Mouse (Mus musculus) myocyte (in vitro differentiated cells): ENCODE results near the gene Ccer1. TPM values are rescaled to one million over a fixed set of nuclear protein-coding genes. Genes with fewer than 3 reads are reported as not detected.

Source experiments
- H3K27me3 ChIP-seq: one replicate; pipeline ENCODE4 v1.6.1; 2011; ENCODE audit not compliant: control insufficient read depth, insufficient read depth, insufficient read length
- H3K36me3 ChIP-seq: one replicate; pipeline ENCODE4 v1.6.1; 2011; ENCODE audit not compliant: control insufficient read depth, insufficient read depth
- H3K4me2 ChIP-seq: one replicate; pipeline ENCODE4 v1.6.1; 2011; ENCODE audit warnings: low read depth, control low read depth
- H3K4me3 ChIP-seq: one replicate; pipeline ENCODE4 v1.5.1; 2011; ENCODE audit warnings: mild to moderate bottlenecking, control low read depth, moderate library complexity
- H3K79me2 ChIP-seq: one replicate; pipeline ENCODE4 v1.6.1; 2011; ENCODE audit not compliant: control insufficient read depth, insufficient read depth
- H3ac ChIP-seq: one replicate; pipeline ENCODE4 v1.6.1; 2011; ENCODE audit not compliant: control insufficient read depth, insufficient read length
- CEBPB ChIP-seq: IDR thresholded peaks from 2 replicates; pipeline ENCODE4 v1.6.1; 2011; ENCODE audit warnings: mild to moderate bottlenecking, moderate library complexity; ENCODE audit not compliant: poor library complexity, insufficient read depth, severe bottlenecking
- E2F4 ChIP-seq: IDR thresholded peaks from one replicate; pipeline ENCODE4 v1.6.1; 2011; ENCODE audit warnings: mild to moderate bottlenecking, control low read depth, moderate library complexity; ENCODE audit not compliant: insufficient read depth
- MAX ChIP-seq: IDR thresholded peaks from one replicate; pipeline ENCODE4 v1.6.1; 2011; ENCODE audit warnings: low read depth, mild to moderate bottlenecking, control low read depth
- MYOD1 ChIP-seq, 3 experiments: IDR thresholded peaks; one replicate each; pipeline ENCODE4 v1.6.1; 2011; ENCODE audit warnings: control low read depth in 2 of 3, low read depth in 2 of 3, mild to moderate bottlenecking in 2 of 3, moderate library complexity in 1 of 3; ENCODE audit not compliant: insufficient read length in 2 of 3, control insufficient read depth in 1 of 3
- MYOG ChIP-seq, 3 experiments: IDR thresholded peaks; one replicate each; pipeline ENCODE4 v1.6.1; 2011; ENCODE audit warnings: control low read depth in 2 of 3, low read depth in 2 of 3, mild to moderate bottlenecking in 2 of 3; ENCODE audit not compliant: insufficient read length in 2 of 3, control insufficient read depth in 1 of 3, insufficient read depth in 1 of 3
- POLR2A ChIP-seq: IDR thresholded peaks from one replicate; pipeline ENCODE4 v1.6.1; 2011; ENCODE audit warnings: low read depth, mild to moderate bottlenecking, control low read depth, moderate library complexity; ENCODE audit not compliant: insufficient read length
- POLR2AphosphoS2 ChIP-seq: IDR thresholded peaks from one replicate; pipeline ENCODE4 v1.6.1; 2011; ENCODE audit warnings: low read depth, control low read depth; ENCODE audit not compliant: insufficient read length
- REST ChIP-seq: IDR thresholded peaks from one replicate; pipeline ENCODE4 v1.6.1; 2011; ENCODE audit warnings: mild to moderate bottlenecking, control low read depth, moderate library complexity; ENCODE audit not compliant: insufficient read depth, insufficient read length
- SRF ChIP-seq: IDR thresholded peaks from one replicate; pipeline ENCODE4 v1.6.1; 2011; ENCODE audit warnings: low read depth; ENCODE audit not compliant: control insufficient read depth, insufficient read length
- TCF12 ChIP-seq: IDR thresholded peaks from one replicate; pipeline ENCODE4 v1.6.1; 2011; ENCODE audit warnings: mild to moderate bottlenecking, control low read depth; ENCODE audit not compliant: poor library complexity, insufficient read depth, severe bottlenecking
- TCF3 ChIP-seq: IDR thresholded peaks from one replicate; pipeline ENCODE4 v1.6.1; 2011; ENCODE audit warnings: low read depth, control low read depth; ENCODE audit not compliant: insufficient read length
- USF1 ChIP-seq: IDR thresholded peaks from one replicate; pipeline ENCODE4 v1.6.1; 2011; ENCODE audit warnings: low read depth, mild to moderate bottlenecking, control low read depth, moderate library complexity
- polyA plus RNA-seq: library from polyadenylated mRNA; unstranded; fragments of >200 nt; fragmentation: generic; extraction: Trizol; gene quantifications from one replicate; pipeline ENCODE4 v1.2.1, GENCODE M21; 2012; ENCODE audit warnings: missing spikeins

Ccer1 gene
- polyA plus RNA-seq, 1 experiment: not detected

GRCm38 (mm10) chr10:97673239-97673638, 19.6 kb upstream of the Ccer1 start:
- Histone ChIP-seq H3ac (no peak overlapping the region), H3K36me3 (no peaks in the 10 kb centered on the region), H3K27me3 (no peaks in the 10 kb centered on the region), H3K79me2 (no peaks in the 10 kb centered on the region), H3K4me2 (no peak overlapping the region), H3K4me3 (no peak overlapping the region)
- TF ChIP-seq TCF3 (no peak), SRF (no peak), TCF12 (no peak), E2F4 (no peak), REST (no peak), MYOG (IDR thresholded peaks at IDR 0.05; ENCODE audit: control insufficient read depth in 1 of 3, insufficient read depth in 1 of 3, insufficient read length in 2 of 3, low read depth in 2 of 3) (no peak), POLR2A (no peak), MYOD1 (IDR thresholded peaks at IDR 0.05; ENCODE audit: control insufficient read depth in 1 of 3, insufficient read length in 2 of 3, low read depth in 2 of 3) (no peak), CEBPB (no peak), USF1 (no peak), POLR2AphosphoS2 (no peak), MAX (no peak)

DNA sequence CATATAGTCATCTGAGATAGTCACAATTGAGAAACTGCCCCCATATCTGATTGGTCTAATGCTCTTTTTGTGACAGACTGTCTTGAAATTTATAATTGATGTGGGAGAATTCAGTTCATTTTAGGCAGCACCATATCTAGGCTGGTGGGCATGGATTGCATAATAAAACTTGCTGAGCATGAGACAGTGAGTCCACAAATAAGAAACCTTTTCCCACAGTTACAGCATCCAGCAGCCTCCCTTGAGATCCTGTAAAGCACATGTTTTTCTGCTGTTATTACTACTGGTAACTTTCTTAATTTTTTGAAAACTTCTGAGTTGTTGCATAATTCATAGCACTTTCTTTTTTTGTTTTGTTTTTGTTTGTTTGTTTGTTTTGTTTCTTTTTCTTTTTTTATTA, 9.9 kb upstream of the Ccer1 start:
- H3ac ChIP-seq: no peak overlapping the region
- no peaks in the 10 kb centered on the region for H3K27me3 ChIP-seq
- no peak for TF ChIP-seq USF1
- TF ChIP-seq MYOG (IDR thresholded peaks at IDR 0.05; ENCODE audit: control insufficient read depth in 1 of 3, insufficient read depth in 1 of 3, insufficient read length in 2 of 3, low read depth in 2 of 3): no peak
- TF ChIP-seq CEBPB: no peak
- no peak for TF ChIP-seq TCF3
- TF ChIP-seq E2F4: no peak
- TF ChIP-seq POLR2A: no peak
- TF ChIP-seq MYOD1 (IDR thresholded peaks at IDR 0.05; ENCODE audit: control insufficient read depth in 1 of 3, insufficient read length in 2 of 3, low read depth in 2 of 3): no peak
- no peaks in the 10 kb centered on the region for H3K79me2 ChIP-seq
- no peak overlapping the region for H3K4me3 ChIP-seq
- H3K36me3 ChIP-seq: no peaks in the 10 kb centered on the region
- no peak overlapping the region for H3K4me2 ChIP-seq

GRCm38 (mm10) chr10:97687198-97687597, 5.7 kb upstream of the Ccer1 start:
- no peak overlapping the region for H3K4me3 ChIP-seq
- H3K27me3 ChIP-seq: no peaks in the 10 kb centered on the region
- H3K4me2 ChIP-seq: no peak overlapping the region
- no peak for TF ChIP-seq POLR2A
- no peak for TF ChIP-seq E2F4
- no peak for TF ChIP-seq CEBPB
- no peak for TF ChIP-seq MYOD1 (IDR thresholded peaks at IDR 0.05; ENCODE audit: control insufficient read depth in 1 of 3, insufficient read length in 2 of 3, low read depth in 2 of 3)
- no peak for TF ChIP-seq MAX
- no peak for TF ChIP-seq USF1
- no peak overlapping the region for H3ac ChIP-seq
- no peaks in the 10 kb centered on the region for H3K36me3 ChIP-seq
- no peaks in the 10 kb centered on the region for H3K79me2 ChIP-seq

DNA sequence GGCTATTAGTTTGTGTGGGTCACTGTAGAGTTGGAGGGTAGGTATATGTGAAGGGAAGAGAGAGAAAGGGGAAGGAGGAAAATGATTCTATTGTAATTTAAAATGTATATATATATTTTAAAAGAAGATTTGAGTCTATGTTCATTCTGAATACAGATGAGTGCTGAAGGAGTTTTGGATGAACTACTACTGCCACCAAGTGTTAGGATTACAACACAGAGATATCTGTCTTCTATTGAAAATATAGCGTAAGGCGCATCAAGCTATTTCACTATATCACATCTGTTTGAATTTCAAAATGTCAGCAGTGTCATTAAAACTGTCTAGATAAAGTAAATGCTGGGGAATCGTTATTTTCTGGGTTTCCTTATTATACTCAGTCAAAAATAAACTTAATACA, 3.4 kb upstream of the Ccer1 start:
- Histone ChIP-seq H3ac (no peak overlapping the region), H3K4me3 (no peak overlapping the region), H3K27me3 (no peaks in the 10 kb centered on the region), H3K36me3 (no peaks in the 10 kb centered on the region), H3K79me2 (no peaks in the 10 kb centered on the region), H3K4me2 (no peak overlapping the region)
- TF ChIP-seq MYOD1 (IDR thresholded peaks at IDR 0.05; ENCODE audit: control insufficient read depth in 1 of 3, insufficient read length in 2 of 3, low read depth in 2 of 3) (no peak), USF1 (no peak), REST (no peak), TCF12 (no peak), E2F4 (no peak), CEBPB (no peak), MYOG (IDR thresholded peaks at IDR 0.05; ENCODE audit: control insufficient read depth in 1 of 3, insufficient read depth in 1 of 3, insufficient read length in 2 of 3, low read depth in 2 of 3) (no peak), POLR2AphosphoS2 (no peak), SRF (no peak), POLR2A (no peak), TCF3 (no peak)

- TF ChIP-seq USF1 (no peak), MAX (no peak), REST (no peak), TCF3 (no peak), POLR2A (no peak), MYOD1 (IDR thresholded peaks at IDR 0.05; ENCODE audit: control insufficient read depth in 1 of 3, insufficient read length in 2 of 3, low read depth in 2 of 3) (no peak), SRF (no peak), E2F4 (no peak), POLR2AphosphoS2 (no peak), TCF12 (no peak), MYOG (IDR thresholded peaks at IDR 0.05; ENCODE audit: control insufficient read depth in 1 of 3, insufficient read depth in 1 of 3, insufficient read length in 2 of 3, low read depth in 2 of 3) (no peak), CEBPB (no peak)
- no peak overlapping the region for H3K4me2 ChIP-seq
- no peaks in the 10 kb centered on the region for H3K27me3 ChIP-seq
Observed at GRCm38 (mm10) chr10:97693398-97694135, 708 bp downstream of the Ccer1 start.

More at GRCm38 (mm10) chr10:97693398-97694135, 708 bp downstream of the Ccer1 start:
- no peaks in the 10 kb centered on the region for H3K79me2 ChIP-seq
- no peaks in the 10 kb centered on the region for H3K36me3 ChIP-seq
- H3K4me3 ChIP-seq: no peak overlapping the region
- no peak overlapping the region for H3ac ChIP-seq
